Mouse (Mus musculus): Measurements from ENCODE around the gene Pnldc1. TPM values are rescaled to one million over a fixed set of nuclear protein-coding genes. Genes with fewer than 3 reads are reported as not detected.

Pnldc1 gene
- polyA plus RNA-seq, 1 experiment from 2014 or later, result 0.75 TPM

GRCm38 (mm10) chr17:12865407-12865806, 44.6 kb downstream of the Pnldc1 start:
- DNase-seq (ENCODE audit: low spot score) (no peak), ATAC-seq (no peak)
- Histone ChIP-seq H3K9ac (replicated peaks; ENCODE audit: low read depth) (no peak overlapping the region), H3K36me3 (ENCODE audit: insufficient read depth, low read length) (no peaks in the 10 kb centered on the region), H3K27ac (ENCODE audit: low read length) (no peak overlapping the region), H3K4me2 (replicated peaks; ENCODE audit: low read depth, low read length) (no peak overlapping the region), H3K4me3 (ENCODE audit: low read depth, low read length) (no peak overlapping the region), H3K4me1 (ENCODE audit: insufficient read depth, low read depth, low read length) (no peaks in the 10 kb centered on the region), H3K27me3 (replicated peaks; ENCODE audit: insufficient read depth, low read length) (no peaks in the 10 kb centered on the region), H3K9me3 (ENCODE audit: low read length) (no peaks in the 10 kb centered on the region)
- TF ChIP-seq CTCF (IDR thresholded peaks at IDR 0.05) (no peak), EP300 (IDR thresholded peaks at IDR 0.05) (no peak)
- 58% methylated on average over 3 of the region's 3 CpGs for WGBS

GRCm38 (mm10) chr17:12864111-12864510, 45.9 kb downstream of the Pnldc1 start:
- Histone ChIP-seq H3K27ac (ENCODE audit: low read length) (no peak overlapping the region), H3K4me3 (ENCODE audit: low read depth, low read length) (no peak overlapping the region), H3K36me3 (ENCODE audit: insufficient read depth, low read length) (no peaks in the 10 kb centered on the region), H3K9me3 (ENCODE audit: low read length) (no peaks in the 10 kb centered on the region), H3K9ac (replicated peaks; ENCODE audit: low read depth) (no peak overlapping the region), H3K4me1 (ENCODE audit: insufficient read depth, low read depth, low read length) (no peaks in the 10 kb centered on the region), H3K27me3 (replicated peaks; ENCODE audit: insufficient read depth, low read length) (no peaks in the 10 kb centered on the region), H3K4me2 (replicated peaks; ENCODE audit: low read depth, low read length) (no peak overlapping the region)
- TF ChIP-seq EP300 (IDR thresholded peaks at IDR 0.05), result no peak
- no peak for TF ChIP-seq CTCF (IDR thresholded peaks at IDR 0.05)
- ATAC-seq (no peak), DNase-seq (ENCODE audit: low spot score) (no peak)

- no peak for TF ChIP-seq EP300 (IDR thresholded peaks at IDR 0.05)
- TF ChIP-seq CTCF (IDR thresholded peaks at IDR 0.05), result no peak
- no peak overlapping the region for H3K27ac ChIP-seq (ENCODE audit: low read length)
- H3K4me3 ChIP-seq (ENCODE audit: low read depth, low read length), result no peak overlapping the region
- ATAC-seq (no peak), DNase-seq (ENCODE audit: low spot score) (no peak)
- no peaks in the 10 kb centered on the region for H3K27me3 ChIP-seq (replicated peaks; ENCODE audit: insufficient read depth, low read length)
- H3K9ac ChIP-seq (replicated peaks; ENCODE audit: low read depth), result no peak overlapping the region
- no peak overlapping the region for H3K4me2 ChIP-seq (replicated peaks; ENCODE audit: low read depth, low read length)
- H3K9me3 ChIP-seq (ENCODE audit: low read length), result no peaks in the 10 kb centered on the region
- 65% methylated on average over 8 of the region's 8 CpGs for WGBS
- H3K36me3 ChIP-seq (ENCODE audit: insufficient read depth, low read length), result no peaks in the 10 kb centered on the region
- no peaks in the 10 kb centered on the region for H3K4me1 ChIP-seq (ENCODE audit: insufficient read depth, low read depth, low read length)
These were observed 51.0 kb downstream of the Pnldc1 start for GRCm38 (mm10) chr17:12859006-12859520.

GRCm38 (mm10) chr17:12858072-12858471, 52.0 kb downstream of the Pnldc1 start:
- no peak overlapping the region for H3K4me3 ChIP-seq (ENCODE audit: low read depth, low read length)
- no peak overlapping the region for H3K27ac ChIP-seq (ENCODE audit: low read length)
- no peaks in the 10 kb centered on the region for H3K27me3 ChIP-seq (replicated peaks; ENCODE audit: insufficient read depth, low read length)
- 38% methylated on average over 4 of the region's 4 CpGs for WGBS
- H3K9ac ChIP-seq (replicated peaks; ENCODE audit: low read depth), result no peak overlapping the region
- ATAC-seq (no peak), DNase-seq (ENCODE audit: low spot score) (peak; percentile 44)
- H3K9me3 ChIP-seq (ENCODE audit: low read length), result no peaks in the 10 kb centered on the region
- TF ChIP-seq EP300 (IDR thresholded peaks at IDR 0.05) (no peak), CTCF (IDR thresholded peaks at IDR 0.05) (peak; percentile 52)
- no peak overlapping the region for H3K4me2 ChIP-seq (replicated peaks; ENCODE audit: low read depth, low read length)
- H3K36me3 ChIP-seq (ENCODE audit: insufficient read depth, low read length), result no peaks in the 10 kb centered on the region
- no peaks in the 10 kb centered on the region for H3K4me1 ChIP-seq (ENCODE audit: insufficient read depth, low read depth, low read length)

GRCm38 (mm10) chr17:12857395-12857794, 52.6 kb downstream of the Pnldc1 start:
- no peaks in the 10 kb centered on the region for H3K9me3 ChIP-seq (ENCODE audit: low read length)
- H3K27ac ChIP-seq (ENCODE audit: low read length), result no peak overlapping the region
- H3K4me2 ChIP-seq (replicated peaks; ENCODE audit: low read depth, low read length), result no peak overlapping the region
- H3K36me3 ChIP-seq (ENCODE audit: insufficient read depth, low read length), result no peaks in the 10 kb centered on the region
- no peak for DNase-seq (ENCODE audit: low spot score)
- no peaks in the 10 kb centered on the region for H3K4me1 ChIP-seq (ENCODE audit: insufficient read depth, low read depth, low read length)
- H3K4me3 ChIP-seq (ENCODE audit: low read depth, low read length), result no peak overlapping the region
- no peaks in the 10 kb centered on the region for H3K27me3 ChIP-seq (replicated peaks; ENCODE audit: insufficient read depth, low read length)
- WGBS, result 20% methylated on average over 3 of the region's 3 CpGs
- ATAC-seq, result no peak
- no peak overlapping the region for H3K9ac ChIP-seq (replicated peaks; ENCODE audit: low read depth)
- TF ChIP-seq CTCF (IDR thresholded peaks at IDR 0.05) (no peak), EP300 (IDR thresholded peaks at IDR 0.05) (no peak)

GRCm38 (mm10) chr17:12854386-12854785, 55.6 kb downstream of the Pnldc1 start:
- Histone ChIP-seq H3K9ac (replicated peaks; ENCODE audit: low read depth) (no peak overlapping the region), H3K4me3 (ENCODE audit: low read depth, low read length) (no peak overlapping the region), H3K9me3 (ENCODE audit: low read length) (no peaks in the 10 kb centered on the region), H3K27me3 (replicated peaks; ENCODE audit: insufficient read depth, low read length) (no peaks in the 10 kb centered on the region), H3K4me1 (ENCODE audit: insufficient read depth, low read depth, low read length) (no peaks in the 10 kb centered on the region), H3K27ac (ENCODE audit: low read length) (no peak overlapping the region), H3K36me3 (ENCODE audit: insufficient read depth, low read length) (no peaks in the 10 kb centered on the region), H3K4me2 (replicated peaks; ENCODE audit: low read depth, low read length) (no peak overlapping the region)
- WGBS, result 91% methylated on average over 11 of the region's 11 CpGs
- ATAC-seq (no peak), DNase-seq (ENCODE audit: low spot score) (no peak)
- TF ChIP-seq CTCF (IDR thresholded peaks at IDR 0.05) (no peak), EP300 (IDR thresholded peaks at IDR 0.05) (no peak)

- H3K27me3 ChIP-seq (replicated peaks; ENCODE audit: insufficient read depth, low read length), result no peaks in the 10 kb centered on the region
- TF ChIP-seq CTCF (IDR thresholded peaks at IDR 0.05), result no peak
- no peak for TF ChIP-seq EP300 (IDR thresholded peaks at IDR 0.05)
- no peaks in the 10 kb centered on the region for H3K36me3 ChIP-seq (ENCODE audit: insufficient read depth, low read length)
- H3K27ac ChIP-seq (ENCODE audit: low read length), result no peak overlapping the region
- H3K4me2 ChIP-seq (replicated peaks; ENCODE audit: low read depth, low read length), result no peak overlapping the region
- WGBS, result 78% methylated on average over 2 of the region's 2 CpGs
- DNase-seq (ENCODE audit: low spot score) (no peak), ATAC-seq (no peak)
- H3K9ac ChIP-seq (replicated peaks; ENCODE audit: low read depth), result no peak overlapping the region
- no peaks in the 10 kb centered on the region for H3K4me1 ChIP-seq (ENCODE audit: insufficient read depth, low read depth, low read length)
- H3K4me3 ChIP-seq (ENCODE audit: low read depth, low read length), result no peak overlapping the region
- no peaks in the 10 kb centered on the region for H3K9me3 ChIP-seq (ENCODE audit: low read length)
These were observed 56.2 kb downstream of the Pnldc1 start for GRCm38 (mm10) chr17:12853821-12854220.
